Mouse (Mus musculus): ENCODE measurements around the gene Nfia.

Nfia gene

GRCm38 (mm10) chr4:97947484-97947883, 174.9 kb downstream of the Nfia start:
- no peak for DNase-seq (ENCODE audit: low spot score in 2 of 2)

GRCm38 (mm10) chr4:97948250-97948649, 175.7 kb downstream of the Nfia start:
- no peak for DNase-seq (ENCODE audit: low spot score in 2 of 2)

- DNase-seq (ENCODE audit: low spot score in 2 of 2): peak in 1 of 2 experiments; percentile 50
Observed at GRCm38 (mm10) chr4:97950341-97951071, 178.0 kb downstream of the Nfia start.

- DNase-seq (ENCODE audit: low spot score in 2 of 2): peak in 1 of 2 experiments; percentile 26
Observed at GRCm38 (mm10) chr4:97953886-97954285, 181.4 kb downstream of the Nfia start.

GRCm38 (mm10) chr4:97958121-97958520, 185.6 kb downstream of the Nfia start:
- DNase-seq (ENCODE audit: low spot score in 2 of 2): no peak

GRCm38 (mm10) chr4:97962856-97963255, 190.3 kb downstream of the Nfia start:
- DNase-seq (ENCODE audit: low spot score in 2 of 2): no peak

GRCm38 (mm10) chr4:97963951-97964350, 191.4 kb downstream of the Nfia start:
- DNase-seq (ENCODE audit: low spot score in 2 of 2): no peak

GRCm38 (mm10) chr4:97968786-97969348, 196.3 kb downstream of the Nfia start:
- no peak for DNase-seq (ENCODE audit: low spot score in 2 of 2)

- DNase-seq (ENCODE audit: low spot score in 2 of 2): no peak
Observed at GRCm38 (mm10) chr4:97973064-97973463, 200.5 kb downstream of the Nfia start.

GRCm38 (mm10) chr4:97974037-97974436, 201.5 kb downstream of the Nfia start:
- no peak for DNase-seq (ENCODE audit: low spot score in 2 of 2)

GRCm38 (mm10) chr4:97976891-97977290, 204.4 kb downstream of the Nfia start:
- no peak for DNase-seq (ENCODE audit: low spot score in 2 of 2)

GRCm38 (mm10) chr4:97984361-97984760, 211.8 kb downstream of the Nfia start:
- DNase-seq (ENCODE audit: low spot score in 2 of 2): no peak

- no peak for DNase-seq (ENCODE audit: low spot score in 2 of 2)
Observed at GRCm38 (mm10) chr4:97986056-97986734, 213.7 kb downstream of the Nfia start.

GRCm38 (mm10) chr4:97986735-97987075, 214.2 kb downstream of the Nfia start:
- no peak for DNase-seq (ENCODE audit: low spot score in 2 of 2)

- DNase-seq (ENCODE audit: low spot score in 2 of 2): no peak
Observed at GRCm38 (mm10) chr4:97988703-97989102, 216.2 kb downstream of the Nfia start.

GRCm38 (mm10) chr4:97990431-97990830, 217.9 kb downstream of the Nfia start:
- no peak for DNase-seq (ENCODE audit: low spot score in 2 of 2)

- no peak for DNase-seq (ENCODE audit: low spot score in 2 of 2)
Observed at GRCm38 (mm10) chr4:97991395-97991794, 218.9 kb downstream of the Nfia start.

- no peak for DNase-seq (ENCODE audit: low spot score in 2 of 2)
Observed at GRCm38 (mm10) chr4:97991880-97992279, 219.3 kb downstream of the Nfia start.

GRCm38 (mm10) chr4:97995911-97996712, 223.6 kb downstream of the Nfia start:
- no peak for DNase-seq (ENCODE audit: low spot score in 2 of 2)

GRCm38 (mm10) chr4:97997151-97997817, 224.8 kb downstream of the Nfia start:
- DNase-seq (ENCODE audit: low spot score in 2 of 2): peak in 1 of 2 experiments; percentile 20

GRCm38 (mm10) chr4:98002206-98002605, 229.7 kb downstream of the Nfia start:
- no peak for DNase-seq (ENCODE audit: low spot score in 2 of 2)
